Mouse (Mus musculus): Measurements from ENCODE around the gene Phf21a.
A peak's percentile ranks its signal among the peaks of the same experiment; 100 is the strongest.

Gene Phf21a

GRCm38 (mm10) chr2:92092817-92093216 is at the start of gene Phf21a:
Gene Phf21a, plus strand, starts transcription at chr2:92093117.
- DNase-seq (ENCODE audit: low read depth), result no peak

DNA sequence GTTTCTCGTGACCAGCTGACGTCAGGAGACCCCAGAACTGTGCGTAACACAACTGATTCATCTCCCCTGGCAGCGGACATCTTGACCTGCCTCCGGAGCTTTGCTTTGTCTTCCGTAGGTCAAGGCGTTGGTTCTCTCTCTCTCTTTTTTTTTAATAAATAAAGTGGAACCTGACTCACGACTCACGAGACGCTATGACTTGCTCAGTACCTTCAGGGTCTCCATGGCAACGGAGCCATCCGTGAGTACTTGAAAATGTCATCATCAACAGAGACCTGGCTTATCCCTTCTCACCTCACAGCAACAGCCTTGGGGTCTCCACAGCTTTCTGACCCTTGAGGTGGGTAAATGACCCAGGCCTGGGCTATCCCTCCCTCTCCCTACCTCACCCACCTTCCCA is 49.6 kb upstream of the Phf21a start:
- no peak for DNase-seq (ENCODE audit: low read depth)

DNA sequence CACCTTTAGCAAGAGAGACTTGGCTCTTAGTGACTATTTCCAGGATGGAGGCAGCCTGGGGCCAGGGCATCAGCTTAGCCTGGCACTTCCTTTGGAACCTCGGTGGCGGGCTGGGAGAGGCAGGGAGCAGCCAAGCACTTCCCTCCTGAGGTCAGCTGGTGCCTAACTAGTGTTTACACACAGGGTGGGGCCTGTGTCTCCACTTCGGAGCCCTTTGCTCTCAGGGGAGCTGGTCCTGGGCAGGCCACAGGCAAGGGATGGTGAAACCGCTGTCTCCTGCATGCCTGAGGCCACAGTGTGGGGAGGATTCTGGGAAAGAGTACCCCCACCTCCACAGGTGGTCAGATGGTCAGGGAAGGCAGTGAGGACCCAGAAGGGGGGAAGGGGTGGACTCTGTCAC is 45.3 kb upstream of the Phf21a start:
- DNase-seq (ENCODE audit: low read depth), result no peak

DNA sequence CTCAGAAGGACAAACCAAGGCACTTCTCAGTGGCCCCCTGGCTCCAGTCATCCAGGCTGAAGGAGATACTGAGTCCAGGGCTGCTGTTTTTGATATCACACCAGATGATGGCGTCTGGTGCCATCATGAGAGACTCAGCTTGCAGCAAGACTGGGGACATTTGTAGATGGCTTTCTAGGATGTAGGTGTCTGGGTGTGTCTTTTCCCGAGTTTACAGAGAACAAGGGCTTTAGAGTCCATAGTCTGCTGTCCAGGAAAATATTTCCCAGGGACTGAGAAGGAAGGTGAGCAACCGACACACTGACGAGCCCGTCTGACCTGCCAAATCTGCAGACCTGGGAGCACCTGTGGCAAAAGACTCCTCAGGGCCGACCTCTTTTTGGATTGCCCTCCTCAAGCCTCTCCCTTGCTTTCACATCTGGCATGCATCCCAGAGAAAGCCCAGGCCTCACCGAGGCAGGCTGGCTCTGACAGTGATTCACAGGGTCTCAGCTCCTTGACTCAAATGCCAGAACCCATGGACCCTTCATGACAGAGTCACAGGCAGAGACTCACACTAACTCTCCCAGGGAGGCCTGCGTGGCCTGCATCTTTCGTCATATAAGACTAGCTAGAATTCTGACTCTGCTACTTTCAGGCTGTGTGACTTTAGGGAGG is 44.8 kb upstream of the Phf21a start:
- no peak for DNase-seq (ENCODE audit: low read depth)

GRCm38 (mm10) chr2:92052188-92052587 is 40.7 kb upstream of the Phf21a start:
- no peak for DNase-seq (ENCODE audit: low read depth)

DNA sequence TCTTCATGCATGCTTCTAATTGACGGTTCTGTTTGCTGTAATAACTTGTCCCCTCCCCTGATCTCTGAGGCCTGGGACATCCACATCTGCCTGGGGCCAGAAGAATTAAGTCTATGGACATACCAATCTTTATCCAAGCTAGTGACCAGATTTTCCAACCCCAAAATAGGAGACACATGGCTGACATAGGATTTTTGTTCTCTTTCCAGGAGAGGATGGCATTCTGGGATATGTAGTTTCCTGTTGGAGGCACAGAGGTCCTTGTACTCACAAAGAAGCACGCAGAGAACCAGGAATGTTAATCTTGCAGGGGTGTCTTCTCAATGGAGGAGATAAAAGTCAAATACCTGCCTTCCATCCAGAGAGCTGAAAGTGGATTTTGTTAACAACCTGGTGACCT is 40.2 kb upstream of the Phf21a start:
- DNase-seq (ENCODE audit: low read depth), result no peak

DNA sequence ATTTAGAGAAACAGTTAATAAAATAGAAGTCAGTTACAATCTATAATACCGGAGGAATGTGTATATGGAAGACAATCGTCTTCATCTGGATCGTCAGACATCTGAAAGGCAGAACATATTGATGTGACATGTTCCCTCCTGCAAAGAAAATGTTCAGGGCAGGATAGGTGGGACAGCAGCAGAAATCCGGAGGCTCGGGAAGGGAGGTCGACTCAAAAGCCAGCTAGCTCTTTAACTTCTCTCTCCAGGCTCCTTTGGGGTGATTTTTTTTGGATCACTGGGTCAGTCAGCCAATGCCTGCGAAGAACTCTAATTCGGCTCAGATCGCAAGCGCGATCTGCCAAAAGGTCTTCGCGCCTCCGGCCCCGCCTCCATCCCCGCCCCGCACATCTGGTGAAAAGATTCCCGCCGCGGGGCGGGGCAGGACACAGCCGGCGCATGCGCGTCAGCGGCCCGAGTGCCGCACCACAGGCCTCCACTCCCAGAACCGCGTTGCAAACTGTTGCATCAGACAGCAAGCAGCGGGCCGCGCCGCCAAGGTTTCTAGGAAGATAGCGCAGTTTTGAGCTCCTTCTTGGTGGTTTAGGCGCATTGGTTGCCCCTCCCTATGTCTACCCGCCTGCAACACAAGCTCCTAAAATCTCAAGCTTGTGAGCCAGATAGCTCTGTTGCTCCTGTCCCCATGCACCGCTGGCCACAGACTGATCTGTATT is 37.7 kb upstream of the Phf21a start:
- DNase-seq (ENCODE audit: low read depth), result peak; percentile 95

DNA sequence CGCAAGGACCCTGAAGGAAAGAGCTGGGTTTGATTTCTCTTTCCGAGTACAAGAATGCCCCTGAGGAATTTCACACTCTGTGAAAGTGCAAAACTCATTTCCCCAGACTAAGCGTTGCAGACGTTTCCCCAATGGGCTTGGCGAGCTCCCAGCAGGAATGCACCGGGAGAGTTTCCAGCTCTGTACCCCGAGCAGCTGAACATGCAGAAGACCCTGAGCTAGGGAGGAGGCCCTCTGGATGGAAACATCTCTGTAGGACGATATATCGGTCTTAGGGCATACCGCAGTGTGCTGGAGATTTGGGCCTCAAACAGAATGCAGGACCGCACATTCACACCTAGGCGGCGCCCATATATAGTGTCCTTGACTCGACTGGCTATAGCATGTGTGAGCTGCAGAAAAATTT is 37.1 kb upstream of the Phf21a start:
- DNase-seq (ENCODE audit: low read depth), result peak; percentile 86

DNA sequence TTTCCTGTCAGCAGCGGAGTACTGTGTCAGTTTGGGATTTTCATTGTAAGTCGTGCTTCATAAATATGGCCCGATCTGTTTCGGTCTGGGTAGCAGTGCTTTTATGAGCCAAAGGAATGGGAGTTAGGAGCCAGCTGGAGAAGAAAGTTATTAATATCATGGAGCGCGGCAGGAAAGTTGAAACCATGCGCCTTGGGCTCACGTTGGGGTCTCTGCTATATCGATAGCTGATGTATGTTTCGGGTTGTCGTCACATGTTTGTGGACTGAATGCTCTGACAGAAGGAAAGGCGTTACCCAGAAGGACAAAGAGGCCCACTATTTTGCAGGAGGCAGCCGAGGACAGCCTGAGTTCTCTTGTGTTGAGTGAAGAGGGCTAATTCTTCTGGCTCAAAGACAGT is 36.2 kb upstream of the Phf21a start:
- DNase-seq (ENCODE audit: low read depth), result no peak

GRCm38 (mm10) chr2:92058469-92058868 is 34.4 kb upstream of the Phf21a start:
- peak; percentile 80 for DNase-seq (ENCODE audit: low read depth)

GRCm38 (mm10) chr2:92058936-92059335 is 34.0 kb upstream of the Phf21a start:
- peak; percentile 24 for DNase-seq (ENCODE audit: low read depth)

- DNase-seq (ENCODE audit: low read depth), result peak; percentile 34
Observed at GRCm38 (mm10) chr2:92059481-92060220, 33.3 kb upstream of the Phf21a start.

- no peak for DNase-seq (ENCODE audit: low read depth)
Observed at GRCm38 (mm10) chr2:92060291-92060690, 32.6 kb upstream of the Phf21a start.

DNA sequence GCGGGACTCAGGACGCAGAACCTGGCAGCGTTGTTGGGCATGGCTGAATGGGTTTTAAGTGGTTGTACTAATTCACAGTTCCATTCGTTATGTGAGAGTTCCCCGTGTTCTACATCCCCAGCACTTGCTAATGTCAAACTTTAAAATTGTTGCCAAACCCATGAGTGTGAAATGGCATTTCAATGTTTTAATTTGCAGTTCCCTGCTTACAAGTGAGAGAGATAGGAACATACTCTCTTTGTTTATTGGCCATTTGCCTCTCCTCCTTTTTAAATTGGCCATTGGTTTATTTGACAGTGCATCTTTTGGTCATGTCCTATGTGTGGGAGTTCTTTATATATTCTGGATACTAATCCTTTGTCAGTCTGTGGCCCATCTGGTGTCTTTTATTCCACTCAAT is 31.6 kb upstream of the Phf21a start:
- no peak for DNase-seq (ENCODE audit: low read depth)

GRCm38 (mm10) chr2:92063106-92063505 is 29.8 kb upstream of the Phf21a start:
- no peak for DNase-seq (ENCODE audit: low read depth)

DNA sequence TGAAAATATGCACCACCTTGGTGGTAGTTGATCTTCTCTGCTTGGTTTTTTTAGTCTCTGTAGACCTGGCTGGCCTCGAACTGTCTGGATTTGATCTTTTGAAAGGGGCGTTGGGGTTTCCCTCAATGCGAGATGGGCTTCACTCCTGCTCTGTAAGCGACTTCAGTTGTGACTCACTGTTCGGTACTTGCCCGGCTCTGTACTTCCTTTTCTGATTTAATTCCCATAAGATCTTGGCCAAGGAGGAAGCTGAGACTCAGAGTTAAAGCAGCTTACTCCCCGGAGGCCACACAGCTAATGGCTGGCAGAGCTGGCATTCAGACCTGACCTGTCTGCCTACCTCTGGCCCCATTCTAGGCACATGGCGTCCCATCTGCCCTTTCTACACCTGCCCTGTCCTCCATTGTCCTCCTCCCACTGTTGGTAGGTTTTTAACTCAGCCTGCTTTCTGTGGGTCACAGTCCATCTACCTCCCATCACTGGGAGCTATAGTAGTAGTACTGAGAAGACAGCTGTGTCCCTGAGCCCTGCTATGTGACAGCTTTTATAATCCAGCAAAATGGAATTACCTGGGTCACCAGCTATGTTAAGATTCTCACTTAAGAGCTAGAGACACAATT is 27.5 kb upstream of the Phf21a start:
- DNase-seq (ENCODE audit: low read depth), result peak; percentile 55

- DNase-seq (ENCODE audit: low read depth), result no peak
Observed at GRCm38 (mm10) chr2:92065938-92066337, 27.0 kb upstream of the Phf21a start.

GRCm38 (mm10) chr2:92066899-92067298 is 26.0 kb upstream of the Phf21a start:
- DNase-seq (ENCODE audit: low read depth), result peak; percentile 35

DNA sequence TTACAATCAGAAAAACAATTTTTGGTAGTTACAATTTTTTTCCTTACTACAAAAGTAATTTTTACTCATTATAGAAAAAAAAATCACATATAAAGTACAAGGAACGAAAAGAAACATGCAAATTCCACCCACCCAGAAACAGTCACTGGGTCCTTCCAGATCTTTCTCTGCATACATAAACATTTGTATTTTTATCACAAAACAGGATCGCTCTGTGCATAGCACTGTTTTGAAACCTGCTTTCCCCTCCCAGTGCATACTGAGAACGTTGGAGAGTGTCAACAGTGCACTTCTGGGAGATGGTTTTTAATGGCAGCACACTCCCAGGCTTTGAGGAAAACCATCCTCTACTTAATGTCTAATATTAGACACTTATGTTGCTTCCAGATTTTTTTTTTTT is 25.3 kb upstream of the Phf21a start:
- DNase-seq (ENCODE audit: low read depth), result no peak

DNA sequence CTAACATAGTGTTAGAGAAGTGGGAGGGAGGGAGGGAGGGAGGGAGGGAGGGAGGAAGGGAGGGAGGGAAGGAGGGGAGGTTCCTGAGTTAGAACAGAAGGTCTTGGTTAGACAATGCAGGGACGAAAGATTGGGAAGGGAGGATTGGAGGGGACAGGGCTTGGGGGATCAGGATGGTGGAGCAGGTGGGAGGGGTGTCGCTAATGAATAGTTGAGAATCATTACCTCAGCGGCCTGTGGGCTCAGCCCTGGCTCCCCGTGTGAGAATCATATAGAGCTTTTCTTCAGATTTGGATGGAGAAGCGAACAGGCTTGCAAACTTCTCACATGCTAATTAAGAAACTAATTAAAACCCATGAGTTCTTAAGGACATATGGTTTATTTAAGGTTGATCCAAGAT is 23.3 kb upstream of the Phf21a start:
- DNase-seq (ENCODE audit: low read depth), result no peak

DNA sequence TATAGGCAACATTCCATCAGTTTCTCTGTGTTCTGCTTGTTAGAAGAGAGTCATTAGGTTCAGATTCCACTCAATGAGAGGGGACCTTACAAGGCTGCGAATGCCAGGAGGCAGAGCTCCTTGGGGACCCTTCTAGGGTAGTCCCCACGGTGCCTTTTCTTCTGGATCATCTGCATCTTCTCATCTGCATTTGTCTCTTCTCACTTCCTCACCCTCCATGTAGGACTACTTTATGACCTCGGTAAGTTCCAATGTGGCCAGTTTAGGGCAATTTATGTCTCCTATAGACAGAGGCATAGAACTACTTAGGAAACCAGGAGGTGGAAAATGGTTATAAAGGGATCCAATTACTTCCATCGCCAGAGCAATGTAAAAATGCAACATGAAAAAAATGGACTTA is 21.8 kb upstream of the Phf21a start:
- DNase-seq (ENCODE audit: low read depth), result no peak

- no peak for DNase-seq (ENCODE audit: low read depth)
Observed at GRCm38 (mm10) chr2:92076086-92076692, 16.7 kb upstream of the Phf21a start.

Measured in 416B (cell line).